Mouse (Mus musculus) neutrophil, adult 5-6 weeks (primary cell): ENCODE results near the gene Ccdc3. TPM values are rescaled to one million over a fixed set of nuclear protein-coding genes. Genes with fewer than 3 reads are reported as not detected.
"Not testable (repeated sequence)": the region's sequence is repeated elsewhere in the genome, so short reads cannot be mapped to it uniquely, and the experiment has no call there.

Source experiments
- ATAC-seq: fragments of 151-379, 151-347 bp; 2 replicates; pipeline ENCODE4 v1.8.0; 2017; ENCODE audit warnings: mild to moderate bottlenecking, moderate TSS enrichment; ENCODE audit not compliant: insufficient number of reproducible peaks, poor library complexity, low FRiP score, severe bottlenecking; ENCODE audit errors: extremely low read depth
- total RNA-seq: library from RNA; stranded (forward); fragments of 200-1000 nt; gene quantifications from 2 replicates; pipeline ENCODE4 v1.2.3, GENCODE M21; 2017

Ccdc3 gene
- total RNA-seq: not detected in 2 replicates

DNA sequence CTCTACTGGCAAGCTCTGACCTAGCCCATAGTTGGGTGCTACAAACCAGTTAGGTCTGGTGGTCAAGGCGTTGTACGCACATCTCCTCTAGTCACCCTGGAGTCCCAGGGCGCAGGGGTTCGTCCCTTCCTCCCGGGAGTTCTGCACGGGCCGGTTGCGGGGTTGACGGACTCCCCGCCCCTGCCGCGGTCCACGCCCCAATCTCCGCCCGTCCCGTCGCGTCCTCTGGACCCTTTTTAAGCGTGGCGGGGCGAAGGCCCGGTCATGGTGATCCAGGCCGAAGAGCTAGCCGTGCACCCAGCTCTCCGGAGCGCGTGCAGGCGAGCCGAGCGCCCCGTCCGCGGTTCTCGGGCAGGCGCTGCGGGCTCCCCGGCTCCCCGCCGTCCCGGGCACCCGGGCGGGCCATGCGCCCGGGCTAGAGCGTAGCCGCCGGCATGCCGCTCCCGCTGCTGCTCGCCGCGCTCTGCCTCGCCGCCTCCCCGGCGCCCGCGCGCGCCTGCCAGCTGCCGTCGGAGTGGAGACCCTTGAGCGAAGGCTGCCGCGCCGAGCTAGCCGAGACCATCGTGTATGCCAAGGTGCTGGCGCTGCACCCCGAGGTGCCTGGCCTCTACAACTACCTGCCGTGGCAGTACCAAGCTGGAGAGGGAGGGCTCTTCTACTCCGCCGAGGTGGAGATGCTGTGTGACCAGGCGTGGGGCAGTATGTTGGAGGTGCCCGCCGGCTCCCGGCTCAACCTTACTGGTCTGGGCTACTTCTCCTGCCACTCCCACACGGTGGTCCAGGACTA, at the start of gene Ccdc3:
Ccdc3 (plus strand) TSS at position 277 of the 787 bp plus-strand sequence.
- no peak for ATAC-seq

DNA sequence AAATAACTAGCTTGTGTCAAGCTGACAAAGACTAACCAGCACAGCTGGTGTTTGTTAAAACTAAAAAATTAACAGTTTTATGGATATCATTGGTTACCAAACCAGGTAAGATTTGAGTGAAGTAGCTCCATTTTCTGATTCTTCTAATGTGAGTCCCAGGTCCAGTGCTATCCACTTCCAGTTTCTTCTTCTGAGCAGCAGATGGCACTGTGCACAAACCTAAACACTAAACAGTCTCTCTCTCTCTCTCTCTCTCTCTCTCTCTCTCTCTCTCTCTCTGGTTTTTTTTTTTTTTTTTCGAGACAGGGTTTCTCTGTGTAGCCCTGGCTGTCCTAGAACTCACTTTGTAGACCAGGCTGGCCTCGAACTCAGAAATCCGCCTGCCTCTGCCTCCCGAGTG, 47.2 kb upstream of the Ccdc3 start:
- ATAC-seq: not testable (repeated sequence)

DNA sequence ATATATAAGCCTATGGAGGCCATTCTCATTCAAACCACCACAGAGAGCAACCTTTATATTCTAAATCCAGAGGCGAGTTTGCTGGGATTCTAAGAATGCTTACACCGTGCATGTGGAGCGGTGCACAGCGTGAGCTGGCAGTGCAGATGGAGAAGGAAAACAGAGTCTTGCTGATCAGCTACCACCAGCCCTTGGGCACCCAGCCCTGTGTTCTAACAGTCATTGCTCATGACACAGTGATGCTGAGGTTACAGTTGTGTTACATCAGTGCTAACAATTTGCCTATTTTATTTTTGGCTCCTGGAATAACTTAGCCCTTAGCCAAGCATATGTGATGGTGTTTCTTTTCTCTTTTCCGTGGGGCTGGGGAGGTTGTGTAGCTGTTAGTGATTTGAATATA, 42.7 kb upstream of the Ccdc3 start:
- ATAC-seq: no peak

DNA sequence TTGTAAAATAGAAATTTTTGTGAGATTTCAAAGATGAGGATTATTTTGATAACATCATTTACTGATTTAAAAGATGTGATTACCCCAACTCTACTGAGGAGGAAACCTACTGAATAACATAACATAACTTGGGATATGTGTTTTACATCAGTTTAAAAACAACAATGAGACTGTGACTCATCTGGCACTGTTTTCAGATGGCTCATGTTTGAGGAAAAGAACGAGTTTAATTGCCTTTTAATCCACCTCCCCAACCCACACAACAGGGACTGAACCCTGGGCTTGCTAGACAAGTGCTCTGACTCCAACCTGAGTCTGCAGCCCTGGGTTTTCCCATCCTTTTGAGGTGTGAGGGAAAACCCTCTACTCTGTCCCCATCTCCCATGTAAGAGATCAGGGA, 42.3 kb upstream of the Ccdc3 start:
- no peak for ATAC-seq

DNA sequence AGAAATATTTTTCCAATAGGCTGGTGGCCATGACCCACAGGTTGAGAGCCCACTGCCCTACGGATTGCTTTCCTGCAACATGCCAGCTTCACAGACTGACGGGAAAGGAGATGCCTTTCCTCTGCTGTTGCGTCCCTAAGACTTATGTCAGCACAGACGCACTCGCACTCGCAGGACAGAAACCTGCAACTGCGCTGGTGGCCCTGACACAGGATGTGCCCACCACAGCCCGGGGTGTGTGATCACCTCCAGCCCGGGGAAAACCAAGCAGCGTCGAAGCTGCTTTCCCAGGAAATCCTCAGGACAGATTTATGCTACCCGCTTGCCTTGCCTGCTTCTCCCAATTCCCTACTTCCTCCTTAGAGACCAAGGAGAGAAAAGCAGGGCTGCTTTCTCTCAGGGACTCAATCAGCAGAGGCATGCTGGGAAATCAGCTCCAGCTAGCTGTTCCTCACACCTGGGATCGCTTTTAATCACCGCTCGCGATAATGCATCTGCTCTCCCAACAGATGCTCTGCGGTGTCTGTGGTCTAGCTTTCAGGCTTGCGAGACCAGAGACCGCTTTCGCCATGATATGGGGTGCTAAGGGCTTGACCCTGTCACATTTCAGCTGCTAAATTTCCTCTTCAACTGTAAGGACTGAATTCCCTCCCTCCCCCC, 39.7 kb upstream of the Ccdc3 start:
- ATAC-seq: no peak

DNA sequence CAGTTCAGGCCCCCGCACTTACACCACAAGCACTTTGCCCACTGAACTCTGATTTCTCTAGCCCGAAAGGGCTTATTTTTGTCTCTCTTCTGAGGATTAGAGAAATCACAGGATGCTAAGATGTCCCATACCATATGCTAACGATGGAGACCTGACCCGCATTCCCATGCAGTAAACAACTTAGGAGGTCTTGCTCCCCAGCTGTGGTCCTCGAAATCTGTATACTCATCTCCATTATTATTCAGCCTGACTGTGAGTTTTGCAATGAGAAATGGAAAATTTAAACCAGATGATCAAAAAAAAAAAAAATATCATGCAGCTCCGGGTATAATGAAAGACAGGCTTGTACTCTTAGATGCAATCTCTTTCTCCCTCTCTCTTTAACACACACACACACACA, 38.4 kb upstream of the Ccdc3 start:
- ATAC-seq: no peak

DNA sequence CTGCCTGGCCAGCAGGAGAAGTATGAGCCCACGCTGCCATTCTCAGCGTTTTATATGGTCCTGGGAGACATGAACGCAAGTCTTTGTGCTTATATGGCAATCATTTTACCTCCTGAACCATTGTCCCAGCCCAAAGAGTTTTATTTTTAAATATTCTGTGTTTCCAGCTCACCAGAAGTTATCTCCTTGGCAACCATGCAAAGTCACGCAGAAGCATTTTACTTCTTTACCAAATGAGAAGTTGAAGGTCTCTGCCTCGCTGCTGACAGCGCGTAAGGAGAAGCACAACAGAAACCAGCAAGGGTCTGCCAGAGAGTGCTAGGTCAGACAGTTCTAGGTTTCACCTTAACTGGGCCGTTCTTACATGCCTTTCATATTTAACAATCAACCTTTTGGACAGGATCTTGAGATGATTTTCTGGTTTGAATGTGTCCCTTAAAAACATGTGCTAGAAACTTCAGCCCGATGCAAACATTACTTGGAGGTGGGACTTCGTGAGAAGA, 35.8 kb upstream of the Ccdc3 start:
- ATAC-seq: no peak

DNA sequence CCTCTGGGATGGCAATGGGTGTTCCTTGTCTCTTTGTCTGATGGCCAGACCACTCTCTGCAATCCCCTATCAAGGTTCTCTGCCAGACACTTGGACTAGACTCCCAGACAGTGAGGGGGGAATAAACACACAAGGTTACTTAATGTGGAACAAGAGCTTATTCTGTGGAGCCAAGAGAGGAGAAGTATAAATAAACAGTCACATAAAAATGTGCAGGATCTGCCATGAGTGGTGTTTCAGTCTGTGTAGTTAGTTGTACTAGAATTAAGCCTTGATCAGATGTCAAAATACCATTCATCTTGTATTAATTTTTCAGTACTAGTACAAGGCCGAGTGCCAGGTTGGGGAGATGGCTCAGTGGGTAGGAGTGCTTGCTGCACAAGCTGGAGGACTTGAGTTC, 34.7 kb upstream of the Ccdc3 start:
- ATAC-seq: no peak

DNA sequence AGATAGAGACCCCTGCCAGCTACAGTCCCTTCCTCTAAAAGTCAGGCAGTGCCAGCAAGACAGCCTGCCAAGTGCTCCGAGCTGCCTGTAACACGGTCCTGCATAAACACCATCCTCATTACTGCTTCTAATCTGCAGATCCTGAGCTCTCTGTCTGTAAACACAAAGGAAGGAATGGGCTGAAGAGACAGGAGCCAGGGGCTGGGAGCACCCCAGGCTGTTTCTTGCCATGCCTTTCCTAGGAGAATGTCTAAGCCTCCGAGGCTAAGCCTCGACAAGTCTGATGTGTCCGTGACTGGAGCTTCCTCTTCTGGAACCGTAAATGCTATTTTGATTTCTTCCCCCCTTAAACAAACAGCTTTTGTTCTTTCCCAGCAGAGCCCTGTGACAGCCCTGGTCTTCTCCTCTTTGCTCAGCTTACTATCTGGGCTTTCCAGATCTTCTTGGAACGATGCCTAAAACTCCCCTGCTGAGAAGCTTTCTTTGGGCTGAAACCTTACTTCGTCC, 24.7 kb upstream of the Ccdc3 start:
- ATAC-seq: no peak

DNA sequence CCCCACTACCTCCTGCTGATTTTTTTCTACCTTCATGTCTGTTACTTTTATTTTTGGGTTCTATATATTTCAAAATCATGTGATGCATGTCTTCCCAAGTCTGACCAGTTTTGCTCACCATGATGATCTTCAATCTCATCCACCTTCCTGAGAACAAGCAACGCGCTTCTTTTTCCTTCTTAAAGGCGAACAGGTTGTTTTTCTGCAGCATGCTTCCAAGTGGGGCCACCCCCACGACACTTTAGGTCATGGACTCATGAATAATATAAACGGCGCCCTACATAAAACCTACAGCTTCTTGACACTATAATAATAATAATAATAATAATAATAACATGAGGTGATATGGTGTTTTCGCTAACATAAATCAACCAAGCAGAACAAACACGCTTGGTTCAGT, 23.2 kb upstream of the Ccdc3 start:
- ATAC-seq: no peak

DNA sequence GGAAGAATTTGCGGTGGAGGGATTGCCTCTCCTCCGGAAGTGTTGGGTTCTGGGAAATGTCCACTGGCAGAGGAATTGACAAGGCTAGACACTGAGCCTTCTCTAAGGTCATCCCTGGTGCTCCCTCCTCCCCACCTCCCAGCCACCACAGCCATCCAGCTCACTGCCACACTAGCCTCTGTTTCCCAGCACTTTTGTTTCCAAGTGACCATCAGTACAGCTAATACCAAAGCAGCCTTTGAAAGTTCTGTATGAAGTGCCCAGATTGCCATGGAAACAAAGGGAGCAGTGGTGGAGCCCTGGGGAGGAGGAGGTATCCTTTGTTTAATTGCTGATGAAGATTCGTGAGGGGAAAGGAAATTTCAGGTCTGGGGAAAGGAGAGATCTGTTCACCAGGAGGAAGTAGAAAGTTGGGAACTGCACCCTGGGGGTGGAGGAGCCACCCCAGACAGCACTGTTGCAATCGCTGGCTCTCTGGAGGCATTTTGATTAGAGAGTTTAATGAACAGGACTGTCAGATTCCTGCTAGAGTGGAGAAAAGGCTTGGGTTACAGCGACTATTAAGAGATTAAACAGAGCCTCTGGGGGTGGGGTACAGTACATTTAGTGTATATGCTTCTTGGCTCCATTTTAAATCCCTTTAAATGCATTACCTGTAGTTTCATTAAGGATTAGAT, 20.6 kb upstream of the Ccdc3 start:
- ATAC-seq: no peak

DNA sequence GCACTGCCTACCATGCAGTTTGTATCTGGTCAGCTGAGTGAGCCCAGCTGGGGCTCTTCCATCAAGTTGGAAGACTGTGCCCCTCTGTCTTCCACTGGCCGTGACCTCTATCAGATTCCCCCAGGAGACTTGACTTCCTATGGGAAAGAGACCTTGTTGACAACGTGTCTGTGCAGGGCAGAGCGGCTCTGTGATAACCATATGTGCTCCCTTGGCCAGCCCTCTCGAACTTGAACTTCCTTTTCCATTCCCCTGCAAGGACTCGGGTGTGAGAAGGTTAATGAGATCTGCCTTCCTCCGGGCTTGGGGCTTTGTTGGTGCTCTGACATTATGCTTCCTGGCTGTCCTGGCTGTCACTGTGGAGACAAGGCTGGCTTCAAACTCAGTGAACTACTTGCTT, 12.1 kb upstream of the Ccdc3 start:
- ATAC-seq: no peak

DNA sequence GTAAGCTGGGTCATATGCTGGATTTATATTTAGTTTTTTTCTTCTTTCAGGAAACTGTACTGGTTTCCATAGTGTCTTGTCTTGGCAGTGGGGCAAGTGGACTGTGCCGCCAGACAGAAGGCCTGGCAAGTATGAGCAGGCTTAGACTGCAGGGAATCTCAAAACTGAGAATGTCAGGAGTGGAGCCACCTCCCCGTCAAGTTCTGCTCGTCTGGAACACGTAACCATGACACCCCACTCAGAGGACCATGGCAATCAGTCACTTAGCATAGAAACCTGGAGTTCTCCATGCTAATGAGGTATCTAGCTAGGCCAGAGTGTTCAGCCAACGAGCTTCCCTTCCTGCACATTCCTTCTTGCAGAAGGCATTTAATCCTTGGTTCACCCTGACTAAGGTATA, 10.2 kb upstream of the Ccdc3 start:
- ATAC-seq: no peak

DNA sequence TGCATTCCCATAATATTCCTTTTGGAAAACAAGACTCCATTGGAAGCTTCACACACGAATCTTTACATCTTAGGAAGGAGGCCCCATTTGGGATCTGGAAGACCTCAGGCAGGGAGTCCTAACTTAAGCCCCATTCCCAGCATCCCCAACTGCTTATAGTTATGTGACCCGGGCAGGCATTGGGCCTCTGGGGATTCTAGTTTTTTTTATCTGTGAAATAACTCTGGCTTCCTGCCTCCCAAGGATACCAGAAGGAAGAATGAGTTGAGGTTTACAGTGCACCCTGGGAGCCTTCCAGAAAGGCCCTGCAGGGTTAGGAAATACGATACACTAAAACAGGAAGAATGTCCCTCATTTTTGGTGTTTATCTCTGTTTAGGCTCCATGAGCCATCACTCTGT, 8.5 kb upstream of the Ccdc3 start:
- ATAC-seq: no peak

DNA sequence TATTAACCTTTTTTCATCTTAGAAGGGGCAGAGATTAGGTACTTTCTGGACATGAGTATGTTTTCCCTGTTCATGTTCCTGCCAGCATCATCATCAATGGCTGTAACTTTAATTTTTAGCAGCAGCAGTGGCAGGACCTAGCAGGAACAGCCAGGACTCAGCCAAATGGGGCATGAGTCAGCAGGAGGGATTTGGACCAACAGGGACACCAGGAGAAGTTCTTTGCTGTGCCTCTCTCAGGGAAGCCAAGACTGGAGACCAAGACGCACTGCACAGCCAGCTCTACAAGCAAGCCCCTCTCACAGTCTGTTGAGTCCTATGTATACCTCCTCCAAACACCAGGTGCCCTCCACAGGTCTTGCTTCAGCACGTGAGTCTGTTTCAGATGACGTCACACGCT, 5.5 kb upstream of the Ccdc3 start:
- no peak for ATAC-seq

DNA sequence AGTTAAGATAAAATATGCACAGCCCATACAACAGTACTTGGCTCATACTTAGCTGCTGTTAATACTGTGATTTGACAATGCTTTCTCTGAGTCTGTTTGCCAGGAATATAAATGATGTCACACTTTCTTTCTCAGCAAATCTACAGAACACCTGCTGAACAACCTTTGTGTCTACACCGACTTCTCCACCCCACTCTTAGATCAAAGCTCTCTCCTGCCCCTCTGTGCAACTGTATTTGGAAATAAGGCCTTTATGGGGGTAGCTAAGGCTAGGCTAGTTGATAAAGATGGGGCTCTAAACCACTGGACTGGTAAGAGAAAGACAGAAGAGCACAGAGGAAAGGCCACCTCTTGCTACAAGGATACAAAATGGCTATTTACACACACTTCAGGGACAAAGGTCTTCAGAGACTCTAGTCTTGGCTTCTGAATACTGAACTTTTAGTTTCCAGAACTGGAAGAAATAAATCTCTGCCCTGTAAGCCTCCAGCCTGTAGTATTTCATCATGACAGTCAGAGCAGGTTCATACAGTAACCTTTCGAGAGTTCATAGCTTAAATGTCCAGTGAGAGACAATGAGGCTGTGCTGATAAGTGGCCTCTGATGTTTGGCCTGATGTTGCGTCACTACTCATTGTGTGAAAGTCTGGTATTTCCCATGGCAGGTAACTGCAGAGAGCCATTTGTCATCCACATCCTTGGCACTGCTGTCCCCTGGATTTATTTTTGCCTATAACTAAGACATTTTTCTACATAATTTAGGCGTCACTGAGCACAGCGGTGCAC, 2.4 kb upstream of the Ccdc3 start:
- ATAC-seq: no peak

DNA sequence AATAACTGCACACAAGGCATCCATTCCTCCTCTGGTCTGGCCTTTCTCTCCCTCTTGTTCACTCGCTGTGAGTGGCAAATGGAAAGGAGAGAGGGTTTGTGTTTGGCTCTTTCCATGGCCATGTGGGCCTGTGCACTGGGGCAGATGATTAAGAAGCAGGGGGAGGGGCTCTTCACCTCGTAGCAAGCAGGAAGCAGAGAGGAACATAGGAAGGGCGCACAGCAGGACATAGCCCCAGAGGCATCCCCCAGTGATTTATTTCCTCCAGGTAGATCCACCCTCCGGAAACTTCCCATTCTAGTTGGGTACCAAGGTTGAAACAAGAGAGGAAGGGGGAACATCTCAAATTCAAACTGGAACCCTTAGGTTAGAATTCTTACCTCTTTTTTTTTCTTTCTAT, 2.4 kb downstream of the Ccdc3 start:
- ATAC-seq: no peak

DNA sequence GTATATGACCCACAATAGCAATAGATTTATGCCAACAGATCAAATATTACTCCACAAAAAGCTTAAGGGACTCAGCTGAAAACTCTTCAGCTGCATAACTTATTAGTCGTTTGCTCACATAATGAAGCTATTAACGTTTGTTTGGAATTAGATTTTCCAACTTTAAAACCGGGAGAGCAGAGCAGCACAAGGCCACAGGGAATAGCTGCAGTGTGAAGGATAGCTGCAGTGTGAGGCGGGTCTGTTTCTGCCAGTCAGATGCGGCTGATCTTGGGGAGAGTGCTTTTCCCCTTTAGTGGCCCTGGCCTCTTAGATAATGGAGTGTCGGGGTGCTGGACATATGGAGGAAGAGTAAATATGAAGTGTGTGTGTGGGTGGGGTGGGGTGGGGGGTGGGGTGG, 6.9 kb downstream of the Ccdc3 start:
- no peak for ATAC-seq

DNA sequence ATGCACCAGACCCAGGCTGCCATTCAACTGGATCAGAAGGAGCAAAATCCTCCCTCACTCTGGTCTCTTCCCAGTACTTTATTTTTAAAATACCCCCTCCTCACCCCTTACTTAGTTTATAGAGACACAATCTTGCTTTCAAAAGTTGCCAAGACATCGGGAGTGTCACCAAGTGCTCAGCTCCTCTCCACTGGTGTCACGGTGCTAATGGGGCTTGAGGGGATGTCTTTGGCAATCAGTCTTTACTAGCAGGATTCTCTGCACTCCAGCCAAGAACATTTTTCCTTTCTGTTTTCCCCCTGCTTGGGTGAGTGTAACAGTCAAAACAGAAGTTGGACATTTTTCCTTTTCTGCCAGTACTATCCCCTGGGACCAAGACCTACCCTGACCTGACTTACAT, 10.3 kb downstream of the Ccdc3 start:
- ATAC-seq: no peak
